Mouse (Mus musculus) C2C12 (cell line): ENCODE results near the gene Pelp1.

Experiments
- CTCF ChIP-seq: IDR thresholded peaks from one replicate; pipeline ENCODE4 v1.5.1; 2011; ENCODE audit not compliant: control insufficient read depth, insufficient read depth, insufficient read length
- MYOD1 ChIP-seq: IDR thresholded peaks from one replicate; pipeline ENCODE4 v1.6.1; 2011; ENCODE audit warnings: low read depth; ENCODE audit not compliant: control insufficient read depth, insufficient read length
- USF1 ChIP-seq: IDR thresholded peaks from one replicate; pipeline ENCODE4 v1.6.1; 2011; ENCODE audit warnings: low read depth, mild to moderate bottlenecking, control low read depth, moderate library complexity

DNA sequence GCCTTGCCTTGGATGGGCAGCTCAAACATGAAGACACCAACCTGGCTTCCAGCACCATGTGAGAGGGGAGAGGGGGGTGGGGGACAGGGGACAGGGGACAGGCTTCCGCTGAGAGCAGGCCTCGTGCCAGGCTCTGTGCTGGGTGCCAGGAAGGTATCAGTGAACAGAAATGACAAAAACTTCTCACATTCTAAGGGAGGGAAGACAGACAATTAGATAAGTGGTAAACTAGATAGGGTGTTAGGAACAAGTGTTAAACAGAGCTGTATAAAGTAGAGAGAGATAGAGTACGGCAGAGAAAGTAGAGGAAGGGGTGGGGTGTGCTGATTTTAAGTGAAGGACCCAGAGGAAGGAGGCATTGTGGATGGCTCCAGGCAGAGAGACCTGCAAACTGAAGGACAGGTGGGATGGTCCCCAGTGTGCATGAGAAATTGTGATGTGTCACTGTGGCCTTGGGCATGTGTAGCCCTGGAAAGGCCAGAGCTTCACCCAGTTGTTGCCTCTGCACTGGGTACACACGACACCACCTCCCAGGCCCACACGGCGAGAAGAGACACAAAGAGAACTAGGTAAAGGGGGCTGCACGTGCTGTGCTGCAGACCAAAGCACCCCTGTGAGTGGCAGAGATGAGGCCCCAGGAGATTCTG lies 29.0 kb upstream of the Pelp1 start:
- no peak for TF ChIP-seq CTCF
- TF ChIP-seq USF1, result no peak
- TF ChIP-seq MYOD1, result no peak
